24 mouse cellular contexts compared by ENCODE assay signal in genomic region chr4:87870563-87870962, GRCm38 (mm10).
DNase-seq lines count a peak whose midpoint lies in the region; ATAC-seq and TF ChIP-seq lines count a peak whose summit lies in the region.
"Had no signal": no experiment of that assay in that cellular context is flagged by ENCODE, and none has a peak within 500 bp of the region (broad histone marks: within the 10 kb centered on the region; RNA-seq: fewer than 3 reads in every experiment).

No protein-coding gene starts in this region.

- H3K4me1 ChIP-seq in kidney, adult 2 months (ENCODE audit: control insufficient read depth, insufficient read depth, low read length): 0 out of 2 replicates have a peak, but pooled peaks cover 3% of the 10 kb centered on the region
- H3K4me1 ChIP-seq in intestine, postnatal 0 days (replicated peaks; ENCODE audit: control insufficient read depth, insufficient read depth, low read length): peaks cover 6% of the 10 kb centered on the region; the same call in 1 of the 2 replicates
- H3K4me1 ChIP-seq: lung, embryonic 15.5 days had no signal

- peak; percentile 82 for ATAC-seq in intestine, postnatal 0 days
- no peak for ATAC-seq in activated CD4-positive, CD25-positive, alpha-beta regulatory T cell, adult 4 months
- ATAC-seq: forebrain, embryonic 15.5 days; hindbrain, postnatal 0 days; midbrain, embryonic 16.5 days had no signal

- no peak for TF ChIP-seq CTCF in kidney, adult 2 months (conservative IDR thresholded peaks at IDR 0.05; ENCODE audit: insufficient read depth, insufficient read length, low read depth, low read length)
- TF ChIP-seq CTCF in intestine, postnatal 0 days (IDR thresholded peaks at IDR 0.05; ENCODE audit: low read depth): no peak

- H3K4me3 ChIP-seq in kidney, adult 2 months (ENCODE audit: insufficient read depth, low read depth, low read length): no peak overlapping the region
- no peak overlapping the region for H3K4me3 ChIP-seq in intestine, postnatal 0 days (ENCODE audit: low read depth, low read length)
- H3K4me3 ChIP-seq: embryonic facial prominence, embryonic 13.5 days; erythroblast, embryonic 14.5 days; forebrain, embryonic 15.5 days; heart, embryonic 12.5 days; left cerebral cortex, adult 2 months; lung, embryonic 15.5 days; myocyte; stomach, embryonic 15.5 days had no signal

- no peak overlapping the region for H3K9ac ChIP-seq in intestine, postnatal 0 days (ENCODE audit: low read depth, low read length)
- H3K9ac ChIP-seq: embryonic facial prominence, embryonic 13.5 days; forebrain, embryonic 15.5 days; heart, embryonic 12.5 days; liver, embryonic 14.5 days; lung, embryonic 15.5 days; stomach, embryonic 15.5 days had no signal

- no peak overlapping the region for H3K4me2 ChIP-seq in intestine, postnatal 0 days (replicated peaks; ENCODE audit: low read depth)
- H3K4me2 ChIP-seq: embryonic facial prominence, embryonic 13.5 days; forebrain, embryonic 15.5 days; heart, embryonic 12.5 days; lung, embryonic 15.5 days; stomach, embryonic 15.5 days had no signal

- H3K27me3 ChIP-seq in kidney, adult 2 months (replicated peaks; ENCODE audit: control insufficient read depth, insufficient read depth, low read length): no peaks in the 10 kb centered on the region
- no peaks in the 10 kb centered on the region for H3K27me3 ChIP-seq in intestine, postnatal 0 days (replicated peaks; ENCODE audit: control insufficient read depth, insufficient read depth, low read length)
- H3K27me3 ChIP-seq: embryonic facial prominence, embryonic 13.5 days; forebrain, embryonic 15.5 days; heart, embryonic 12.5 days; lung, embryonic 15.5 days; stomach, embryonic 15.5 days had no signal

- H3K36me3 ChIP-seq in kidney, adult 2 months (ENCODE audit: control insufficient read depth, insufficient read depth, low read length): no peaks in the 10 kb centered on the region
- peaks cover 5% of the 10 kb centered on the region; the same call in 1 of the 2 replicates for H3K36me3 ChIP-seq in intestine, postnatal 0 days (ENCODE audit: control insufficient read depth, insufficient read depth)
- H3K36me3 ChIP-seq: stomach, embryonic 15.5 days had no signal

- DNase-seq in kidney, adult 2 months: peak; percentile 86
- DNase-seq in kidney, postnatal 10 days: no peak
- DNase-seq in lung, postnatal 36 days: peak; percentile 29
- DNase-seq in lung, postnatal 25 days (ENCODE audit: low spot score): no peak
- DNase-seq in thymus, postnatal 14 days: no peak
- DNase-seq: adrenal gland, postnatal 25 days; cerebellum, adult 9-10 months; gastrocnemius, postnatal 14 days; heart, postnatal 10 days; thymus, postnatal 36 days had no signal

- no peak overlapping the region for H3K27ac ChIP-seq in kidney, adult 2 months (ENCODE audit: insufficient read depth, low read depth, low read length)
- no peak overlapping the region for H3K27ac ChIP-seq in intestine, postnatal 0 days (ENCODE audit: low read depth, low read length)
- H3K27ac ChIP-seq: embryonic facial prominence, embryonic 13.5 days; forebrain, embryonic 15.5 days; hindbrain, postnatal 0 days; left cerebral cortex, adult 2 months; liver, embryonic 14.5 days; lung, embryonic 15.5 days; macrophage; stomach, embryonic 15.5 days had no signal

- no peak for TF ChIP-seq POLR2A in kidney, adult 2 months (IDR thresholded peaks at IDR 0.05; ENCODE audit: low read depth, low read length)

- WGBS in kidney, adult 2 months: 25% methylated on average over 2 of the region's 2 CpGs
- WGBS in intestine, postnatal 0 days: 26% methylated on average over 2 of the region's 2 CpGs

- no peaks in the 10 kb centered on the region for H3K9me3 ChIP-seq in intestine, postnatal 0 days (ENCODE audit: control insufficient read depth)
- H3K9me3 ChIP-seq: embryonic facial prominence, embryonic 13.5 days; forebrain, embryonic 15.5 days; heart, embryonic 12.5 days; lung, embryonic 15.5 days; stomach, embryonic 15.5 days had no signal

Comparison
In these comparisons a context has a peak if more than half of its experiments do, and no peak if none do; other contexts are left out.
1. DNase-seq: peak in kidney, adult 2 months (single experiment) and lung, postnatal 36 days (single experiment); none in kidney, postnatal 10 days (single experiment), lung, postnatal 25 days (single experiment) and thymus, postnatal 14 days (single experiment).